Mouse (Mus musculus) layer of hippocampus, postnatal 36 days (tissue): ENCODE measurements at regions not wholly inside any gene's neighbourhood (a gene's known extent, or its start where the extent isn't known, plus 50 kb on each side); places are given as distances from the start of the nearest gene placed in this dataset.

Experiments used
- DNase-seq, 2 experiments: peaks; one replicate each; pipeline ENCODE4 v3.0.0; 2022

DNA sequence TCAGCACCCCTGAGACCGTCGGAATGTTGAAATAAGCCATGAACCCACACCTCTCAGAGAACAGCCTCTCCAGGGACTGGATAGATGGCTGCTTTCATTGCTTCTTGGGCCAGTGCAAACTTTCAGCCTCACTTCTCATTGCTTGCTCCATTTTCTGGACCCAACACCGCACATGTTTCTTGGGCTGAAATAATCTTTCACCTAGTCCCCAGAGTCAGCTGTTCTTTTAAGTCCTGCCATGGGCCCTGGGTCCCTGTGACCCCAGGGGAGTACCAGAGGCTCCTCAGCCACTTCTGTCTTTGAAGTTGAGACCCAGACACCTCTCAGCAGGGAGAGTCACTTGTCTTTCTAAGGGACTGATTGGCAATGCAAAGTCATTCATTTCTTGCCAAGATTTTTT is 201.4 kb downstream of the Fndc1 start:
- DNase-seq, result no peak

DNA sequence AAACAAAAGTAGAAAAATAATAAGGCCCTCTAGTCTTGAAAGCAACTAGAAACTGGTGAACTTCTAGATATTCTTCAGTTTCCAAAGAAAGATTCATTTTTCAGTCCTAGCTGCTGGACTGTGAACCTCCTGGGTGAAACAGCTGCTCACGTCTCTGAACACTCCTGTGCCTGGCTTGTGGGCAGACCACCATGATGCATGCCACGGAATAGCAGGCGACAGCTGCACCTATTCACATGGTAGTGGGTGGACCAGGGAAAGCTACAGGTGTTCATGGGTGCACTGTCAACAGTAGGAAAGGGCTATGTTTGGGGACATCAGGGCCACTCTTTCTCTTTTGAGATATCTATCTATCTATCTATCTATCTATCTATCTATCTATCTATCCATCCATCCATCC is 203.7 kb downstream of the Fndc1 start:
- no peak for DNase-seq

GRCm38 (mm10) chr17:7621262-7621661 is 205.8 kb downstream of the Fndc1 start:
- no peak for DNase-seq

GRCm38 (mm10) chr17:7620166-7620565 is 206.9 kb downstream of the Fndc1 start:
- DNase-seq, result no peak

DNA sequence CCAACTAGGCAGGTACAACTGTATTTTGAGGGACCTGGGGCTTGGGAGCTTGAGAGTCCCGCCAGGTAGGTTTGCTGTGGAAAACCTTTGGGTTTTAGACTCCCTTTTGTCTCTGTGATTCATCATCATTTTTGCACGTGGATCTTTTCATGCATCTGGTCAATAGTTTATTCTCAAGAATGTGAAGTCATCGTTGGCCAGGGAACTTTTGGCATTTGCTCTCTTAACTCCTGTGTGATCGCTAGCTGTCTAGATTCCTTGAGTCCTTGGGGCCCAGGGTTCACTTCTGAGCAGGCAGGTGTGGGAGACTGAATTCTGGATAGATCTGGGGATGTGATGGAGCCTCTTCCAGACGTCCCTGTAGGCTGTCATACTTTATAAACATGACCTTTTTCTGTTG is 207.5 kb downstream of the Fndc1 start:
- no peak for DNase-seq

- DNase-seq, result no peak
Observed at GRCm38 (mm10) chr17:7608046-7608445, 219.1 kb downstream of the Fndc1 start.

DNA sequence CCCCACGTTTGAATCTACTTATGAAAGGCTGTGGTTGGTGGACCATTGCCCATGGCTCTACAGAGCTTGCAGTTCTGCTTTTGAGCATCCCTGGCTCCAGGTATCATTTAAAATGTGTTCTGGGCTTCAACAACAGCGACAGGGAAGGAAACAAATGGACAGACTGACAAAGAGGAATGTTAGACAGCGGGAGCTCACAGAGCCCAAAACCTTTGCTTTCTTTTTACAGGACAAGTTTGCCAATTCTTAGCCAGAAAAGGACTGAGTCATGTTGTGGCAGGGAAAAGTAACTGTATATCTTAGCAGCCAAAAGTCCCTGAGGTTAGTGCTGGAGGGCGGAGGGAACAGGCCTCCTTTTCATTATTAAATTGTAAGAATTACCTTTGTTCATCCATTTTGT is 219.7 kb downstream of the Fndc1 start:
- DNase-seq, result no peak

GRCm38 (mm10) chr17:7604813-7605504 is 219.7 kb upstream of the Unc93a2 start:
- DNase-seq, result no peak

GRCm38 (mm10) chr17:7604096-7604495 is 218.8 kb upstream of the Unc93a2 start:
- no peak for DNase-seq

GRCm38 (mm10) chr17:7600555-7600954 is 215.3 kb upstream of the Unc93a2 start:
- no peak for DNase-seq

- DNase-seq, result no peak
Observed at GRCm38 (mm10) chr17:7597481-7597880, 212.2 kb upstream of the Unc93a2 start.

DNA sequence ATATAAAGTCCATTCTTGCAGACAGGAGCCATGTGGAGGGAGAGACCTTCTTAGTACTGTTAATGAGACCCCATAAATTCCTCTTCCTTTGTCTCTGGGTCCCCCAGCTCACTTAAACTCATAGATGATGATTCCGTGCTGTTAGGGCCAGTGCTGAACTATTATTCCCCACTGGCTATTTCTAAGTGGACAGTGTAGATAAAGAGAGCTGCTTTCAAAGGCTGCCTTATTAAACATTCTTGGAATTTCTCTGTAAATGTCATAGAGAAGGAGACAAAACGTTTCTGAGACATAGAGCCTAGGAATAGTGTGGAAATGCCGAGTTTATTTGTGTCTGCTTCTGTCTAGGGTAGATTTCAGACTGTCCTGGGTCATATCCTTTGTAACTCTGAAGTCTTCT is 209.5 kb upstream of the Unc93a2 start:
- no peak for DNase-seq

- no peak for DNase-seq
Observed at GRCm38 (mm10) chr17:7592491-7592890, 207.2 kb upstream of the Unc93a2 start.

DNA sequence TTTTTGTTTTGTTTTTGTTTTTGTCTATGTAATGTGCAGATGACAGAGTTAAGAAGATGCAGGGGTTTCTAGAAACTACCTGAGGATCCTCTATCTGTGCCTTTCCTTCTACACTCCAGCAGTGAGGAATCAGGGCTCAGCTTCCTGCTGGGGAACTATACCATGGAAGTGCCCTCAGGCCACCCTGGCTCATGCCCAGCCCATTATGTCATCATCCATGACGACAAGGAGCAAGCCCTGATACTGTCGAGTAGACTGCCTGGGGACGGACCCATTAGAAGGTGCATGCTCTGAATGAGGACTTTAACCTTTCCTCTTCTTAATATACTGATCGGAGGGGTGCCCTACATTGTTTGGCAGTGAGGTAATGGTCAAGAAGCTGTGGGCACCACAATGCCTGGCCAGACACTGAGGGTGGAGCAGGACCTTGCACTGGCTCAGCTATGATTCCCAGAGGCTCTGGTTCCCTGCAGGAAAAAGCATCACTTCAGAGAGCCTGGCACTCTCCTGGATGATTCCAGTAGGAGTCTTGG is 197.7 kb upstream of the Unc93a2 start:
- DNase-seq, result no peak

- DNase-seq, result no peak
Observed at GRCm38 (mm10) chr17:7579031-7579430, 193.8 kb upstream of the Unc93a2 start.

DNA sequence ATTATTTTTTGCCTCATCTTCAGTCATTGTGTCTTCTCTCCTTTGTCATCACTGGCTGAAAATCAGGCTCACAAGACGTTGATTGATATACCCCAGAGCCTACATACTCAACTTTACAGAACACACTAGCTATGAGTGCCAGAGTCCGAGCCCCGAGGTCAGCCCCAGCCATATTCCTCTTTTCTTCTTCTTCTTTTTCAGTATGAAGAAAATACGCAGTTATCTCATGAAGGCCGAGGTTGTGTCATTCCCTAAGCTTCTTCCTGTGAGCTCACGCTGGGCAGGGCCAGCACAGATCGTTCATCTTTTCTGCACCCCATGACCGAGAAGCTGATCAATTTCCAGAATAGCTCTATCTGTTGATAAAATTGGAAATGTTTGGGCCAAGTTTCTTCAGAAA is 192.7 kb upstream of the Unc93a2 start:
- DNase-seq, result no peak

GRCm38 (mm10) chr17:7577227-7577626 is 192.0 kb upstream of the Unc93a2 start:
- peak; percentile 29 to 36 for DNase-seq

DNA sequence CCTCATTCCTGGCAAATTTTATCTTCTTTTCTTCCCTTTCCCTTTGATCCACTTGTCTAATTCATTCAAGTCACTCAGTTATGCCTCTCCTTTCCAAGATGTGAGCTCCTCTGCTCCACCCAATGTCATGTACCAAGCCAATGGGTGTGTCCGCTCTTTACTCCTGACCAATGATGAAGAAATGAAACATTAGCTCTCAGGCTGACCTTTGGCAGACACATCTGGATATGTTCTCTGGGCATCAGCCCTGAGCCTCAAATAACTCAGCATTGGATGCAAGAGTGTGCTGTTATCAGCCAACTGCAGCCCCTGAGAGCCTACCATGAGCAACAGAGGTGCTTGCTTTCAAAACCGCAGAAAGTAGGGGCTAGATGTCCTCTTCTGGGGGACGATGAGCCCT is 186.2 kb upstream of the Unc93a2 start:
- no peak for DNase-seq

DNA sequence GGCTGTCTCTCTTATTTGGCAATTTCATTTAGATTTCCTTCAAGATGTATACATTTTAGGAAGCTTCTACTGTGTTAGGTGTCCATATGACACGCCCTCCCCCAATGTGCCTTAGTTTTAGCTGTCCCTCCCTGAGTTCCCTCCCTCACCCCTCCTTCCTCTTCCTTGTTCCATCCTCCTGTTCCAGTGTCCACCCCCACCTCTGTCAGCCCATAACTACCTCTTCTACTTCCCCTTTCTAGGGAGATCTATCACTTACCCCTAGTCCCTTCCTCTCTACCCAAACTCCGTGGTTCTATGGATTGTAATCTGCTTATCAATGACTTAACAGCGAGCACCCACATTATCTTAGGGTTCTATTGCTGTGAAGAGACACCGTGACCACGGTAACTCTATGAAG is 183.2 kb upstream of the Unc93a2 start:
- no peak for DNase-seq

DNA sequence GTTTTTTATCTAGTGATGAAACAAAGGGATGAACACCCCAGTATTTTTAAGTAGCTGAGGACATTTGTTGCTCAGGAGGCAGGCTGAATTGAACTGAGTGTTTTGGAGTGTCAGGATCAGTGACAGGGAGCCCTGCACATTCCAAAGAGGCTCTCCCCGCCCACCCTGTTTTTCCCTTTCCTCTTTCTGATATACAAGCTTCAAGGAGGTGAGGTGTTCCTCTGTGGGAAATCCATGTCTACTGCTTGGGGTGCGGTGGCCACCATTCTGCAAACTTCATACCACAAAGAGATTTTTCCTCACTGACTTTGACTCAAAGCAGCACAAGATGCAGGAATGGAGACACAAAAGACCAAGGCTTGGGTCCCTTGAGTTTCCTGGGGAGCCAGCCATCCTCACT is 180.5 kb upstream of the Unc93a2 start:
- DNase-seq, result no peak

GRCm38 (mm10) chr17:7562940-7563339 is 177.7 kb upstream of the Unc93a2 start:
- no peak for DNase-seq

DNA sequence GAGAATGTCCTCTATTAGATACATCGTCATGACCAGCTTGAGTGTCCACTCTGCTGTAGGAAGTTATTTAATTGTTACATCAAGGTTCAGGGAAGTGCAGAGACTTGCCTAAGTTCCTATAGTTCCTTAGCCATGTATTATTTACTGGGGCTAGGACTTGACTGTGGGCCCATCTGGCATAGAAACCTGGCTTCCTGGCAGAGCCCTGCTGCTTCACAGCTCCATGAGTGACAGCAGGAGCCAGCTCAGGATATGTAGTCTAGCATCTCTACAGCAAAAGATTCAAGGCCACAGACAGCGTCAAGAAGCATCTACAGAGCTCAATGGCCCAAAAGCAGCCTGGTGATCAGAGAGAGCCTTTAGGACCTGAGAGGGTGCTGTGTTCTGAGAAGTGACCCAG is 163.2 kb upstream of the Unc93a2 start:
- peak; percentile 10 to 32 for DNase-seq

- no peak for DNase-seq
Observed at GRCm38 (mm10) chr17:7538402-7539087, 153.3 kb upstream of the Unc93a2 start.

- DNase-seq, result no peak
Observed at GRCm38 (mm10) chr17:7537618-7538266, 152.5 kb upstream of the Unc93a2 start.
